In the genomic region with DNA sequence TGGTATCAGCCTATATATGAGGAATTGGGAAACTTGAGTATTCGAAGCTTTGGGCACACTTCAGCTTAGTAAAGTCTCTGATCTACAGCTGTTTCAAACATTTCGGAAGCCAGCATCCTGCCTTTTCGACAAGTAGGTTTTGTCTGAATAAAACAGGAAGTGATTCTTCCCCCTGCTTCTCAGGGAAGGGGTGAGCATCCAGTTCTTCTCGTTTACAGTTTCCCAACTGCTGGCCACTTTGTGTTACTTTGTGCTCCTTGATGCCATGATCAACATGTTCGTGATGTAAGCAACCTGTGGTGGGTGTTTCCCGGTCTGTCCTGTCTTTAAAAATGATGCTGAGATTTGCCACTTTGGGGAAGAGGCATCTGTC, we compare ENCODE assay signal across 6 mouse cellular contexts. TPM values are rescaled to one million over a fixed set of nuclear protein-coding genes. Genes with fewer than 3 reads are reported as not detected.
A peak's percentile ranks its signal among the peaks of the same experiment; 100 is the strongest.
DNase-seq lines count a peak whose midpoint lies in the region; ATAC-seq and TF ChIP-seq lines count a peak whose summit lies in the region.
"Not testable (repeated sequence)": the region's sequence is repeated elsewhere in the genome, so short reads cannot be mapped to it uniquely, and the experiment has no call there.

No protein-coding gene starts in this region.

- H3K4me1 ChIP-seq in kidney, embryonic 14.5 days (ENCODE audit: control insufficient read depth, insufficient read depth, low read length): peaks cover 29% of the 10 kb centered on the region
- peaks cover 32% of the 10 kb centered on the region for H3K4me1 ChIP-seq in kidney, embryonic 16.5 days (ENCODE audit: insufficient read depth, low read length)
- not testable (repeated sequence) for H3K4me1 ChIP-seq in liver, postnatal 0 days (ENCODE audit: insufficient read depth)

- H3K4me2 ChIP-seq in kidney, embryonic 14.5 days (replicated peaks; ENCODE audit: low read depth, low read length); kidney, embryonic 16.5 days (replicated peaks; ENCODE audit: low read depth, low read length); liver, postnatal 0 days (ENCODE audit: low read depth, low read length): not testable (repeated sequence)

- TF ChIP-seq CTCF in liver, postnatal 0 days (IDR thresholded peaks at IDR 0.05; ENCODE audit: low read depth): not testable (repeated sequence)

- not testable (repeated sequence) for DNase-seq in liver, postnatal 0 days
- DNase-seq in splenic B cell, adult 2 months (ENCODE audit: low read depth, low spot score): peak; percentile 3

- 62% methylated on average over 6 of the region's 6 CpGs for WGBS in kidney, embryonic 14.5 days
- 50% methylated on average over 6 of the region's 6 CpGs for WGBS in kidney, embryonic 16.5 days
- WGBS in liver, postnatal 0 days (ENCODE audit: insufficient replicate concordance): 58% methylated on average over 6 of the region's 6 CpGs

- TF ChIP-seq EP300 in liver, postnatal 0 days (IDR thresholded peaks at IDR 0.05; ENCODE audit: low read depth): not testable (repeated sequence)

- H3K4me3 ChIP-seq in kidney, embryonic 14.5 days (ENCODE audit: low read length); kidney, embryonic 16.5 days (ENCODE audit: low read length); liver, postnatal 0 days (ENCODE audit: low read depth, low read length): not testable (repeated sequence)

- H3K27ac ChIP-seq in kidney, embryonic 14.5 days (ENCODE audit: low read depth, low read length): peak overlapping the region; percentile 7; the same call in 1 of the 2 replicates
- peak overlapping the region; percentile 65; the same call in 1 of the 2 replicates for H3K27ac ChIP-seq in kidney, embryonic 16.5 days (ENCODE audit: low read length)
- peak overlapping the region; percentile 63; the same call in 1 of the 2 replicates for H3K27ac ChIP-seq in liver, postnatal 0 days (ENCODE audit: low read depth)

- peak; percentile 32; the same call in 1 of the 2 replicates for ATAC-seq in common myeloid progenitor, adult 5-6 weeks (replicated peaks; ENCODE audit: low read depth, poor library complexity, severe bottlenecking)
- ATAC-seq in kidney, embryonic 14.5 days (ENCODE audit: low FRiP score, low TSS enrichment); kidney, embryonic 16.5 days (ENCODE audit: low FRiP score, low TSS enrichment); liver, postnatal 0 days: not testable (repeated sequence)
- ATAC-seq in megakaryocyte progenitor cell, adult 5-6 weeks (replicated peaks; ENCODE audit: poor library complexity): peak; percentile 51

- not testable (repeated sequence) for H3K9ac ChIP-seq in kidney, embryonic 14.5 days (ENCODE audit: low read depth, low read length); kidney, embryonic 16.5 days (replicated peaks; ENCODE audit: low read length); liver, postnatal 0 days (replicated peaks)

- H3K9me3 ChIP-seq in kidney, embryonic 14.5 days (ENCODE audit: control insufficient read depth, low read length); kidney, embryonic 16.5 days (ENCODE audit: low read length); liver, postnatal 0 days (ENCODE audit: low read length): not testable (repeated sequence)

- not testable (repeated sequence) for H3K27me3 ChIP-seq in kidney, embryonic 14.5 days (ENCODE audit: control insufficient read depth, insufficient read depth, low read length); kidney, embryonic 16.5 days (ENCODE audit: insufficient read depth, low read length); liver, postnatal 0 days (ENCODE audit: insufficient read depth, low read length); splenic B cell, adult 2 months (ENCODE audit: control insufficient read depth, insufficient read depth, low read length, poor library complexity, severe bottlenecking)

- not testable (repeated sequence) for H3K36me3 ChIP-seq in kidney, embryonic 14.5 days (ENCODE audit: control insufficient read depth, insufficient read depth, low read length); splenic B cell, adult 2 months (ENCODE audit: control insufficient read depth, insufficient read depth, low read length, poor library complexity, severe bottlenecking)
- H3K36me3 ChIP-seq in kidney, embryonic 16.5 days (ENCODE audit: insufficient read depth, low read length): peaks cover 13% of the 10 kb centered on the region; the same call in 1 of the 2 replicates
- H3K36me3 ChIP-seq in liver, postnatal 0 days (replicated peaks; ENCODE audit: insufficient read depth, low read length): peaks cover 28% of the 10 kb centered on the region

RNA-seq across cellular contexts. Expression of gene Ipmk, which starts 36.0 kb away (rescaled TPM):
- 24.8 and 35.5 TPM in 2 replicates for total RNA-seq in common myeloid progenitor, adult 5-6 weeks (2017)
- polyA plus RNA-seq in kidney, embryonic 14.5 days (2014; fragmentation: Nextera tagmentation; extraction: Ambion mirVana): 10.5 and 22.0 TPM in 2 replicates
- polyA plus RNA-seq in kidney, embryonic 16.5 days (2015; fragmentation: Nextera tagmentation; extraction: Ambion mirVana): 15.6 and 16.1 TPM in 2 replicates
- 9.4 and 10.9 TPM in 2 replicates for polyA plus RNA-seq in liver, postnatal 0 days (2015; fragmentation: Nextera tagmentation; extraction: Ambion mirVana)
- total RNA-seq in megakaryocyte progenitor cell, adult 5-6 weeks (2015): 25.7 and 26.0 TPM in 2 replicates
- total RNA-seq in megakaryocyte progenitor cell, adult 5-6 weeks (2017): 24.8 and 25.4 TPM in 2 replicates

RNA-seq across cellular contexts. Expression of gene Cisd1, which starts 38.8 kb away (rescaled TPM):
- 26.3 and 27.5 TPM in 2 replicates for total RNA-seq in common myeloid progenitor, adult 5-6 weeks (2017)
- polyA plus RNA-seq in kidney, embryonic 14.5 days (2014; fragmentation: Nextera tagmentation; extraction: Ambion mirVana): 111 and 130 TPM in 2 replicates
- 137 and 139 TPM in 2 replicates for polyA plus RNA-seq in kidney, embryonic 16.5 days (2015; fragmentation: Nextera tagmentation; extraction: Ambion mirVana)
- 261 and 297 TPM in 2 replicates for polyA plus RNA-seq in liver, postnatal 0 days (2015; fragmentation: Nextera tagmentation; extraction: Ambion mirVana)
- total RNA-seq in megakaryocyte progenitor cell, adult 5-6 weeks (2015): 32.8 and 36.6 TPM in 2 replicates
- 14.7 and 15.4 TPM in 2 replicates for total RNA-seq in megakaryocyte progenitor cell, adult 5-6 weeks (2017)

Comparison
In these comparisons a context has a peak if more than half of its experiments do, and no peak if none do; other contexts are left out.
1. H3K27ac ChIP-seq: peak in every context shown above with its lines; median percentile 65 in kidney, embryonic 16.5 days; 63 in liver, postnatal 0 days; 7 in kidney, embryonic 14.5 days.